Mouse (Mus musculus): Measurements from ENCODE around the gene Card11.

Card11 gene

GRCm38 (mm10) chr5:140992093-140993070 lies 8.0 kb downstream of the Card11 start:
- no peak for DNase-seq (ENCODE audit: low spot score in 2 of 2)

- no peak for DNase-seq (ENCODE audit: low spot score in 2 of 2)
Measured at GRCm38 (mm10) chr5:140985311-140986050, 14.9 kb downstream of the Card11 start.

GRCm38 (mm10) chr5:140981370-140981805 lies 19.0 kb downstream of the Card11 start:
- no peak for DNase-seq (ENCODE audit: low spot score in 2 of 2)

- DNase-seq (ENCODE audit: low spot score in 2 of 2): no peak
Measured at GRCm38 (mm10) chr5:140980783-140981182, 19.6 kb downstream of the Card11 start.

- DNase-seq (ENCODE audit: low spot score in 2 of 2): no peak
Measured at GRCm38 (mm10) chr5:140980051-140980450, 20.3 kb downstream of the Card11 start.

- peak in 1 of 2 experiments; percentile 16 for DNase-seq (ENCODE audit: low spot score in 2 of 2)
Measured at GRCm38 (mm10) chr5:140962945-140963344, 37.4 kb downstream of the Card11 start.

GRCm38 (mm10) chr5:140960732-140961131 lies 39.6 kb downstream of the Card11 start:
- DNase-seq (ENCODE audit: low spot score in 2 of 2): no peak

- DNase-seq (ENCODE audit: low spot score in 2 of 2): no peak
Measured at GRCm38 (mm10) chr5:140959160-140959559, 41.2 kb downstream of the Card11 start.

GRCm38 (mm10) chr5:140957106-140957505 lies 43.3 kb downstream of the Card11 start:
- DNase-seq (ENCODE audit: low spot score in 2 of 2): no peak

GRCm38 (mm10) chr5:140955666-140956065 lies 44.7 kb downstream of the Card11 start:
- no peak for DNase-seq (ENCODE audit: low spot score in 2 of 2)

GRCm38 (mm10) chr5:140951801-140952200 lies 48.6 kb downstream of the Card11 start:
- no peak for DNase-seq (ENCODE audit: low spot score in 2 of 2)

- DNase-seq (ENCODE audit: low spot score in 2 of 2): no peak
Measured at GRCm38 (mm10) chr5:140948009-140948408, 52.4 kb downstream of the Card11 start.

GRCm38 (mm10) chr5:140946034-140946433 lies 54.3 kb downstream of the Card11 start:
- DNase-seq (ENCODE audit: low spot score in 2 of 2): no peak

- no peak for DNase-seq (ENCODE audit: low spot score in 2 of 2)
Measured at GRCm38 (mm10) chr5:140944382-140945125, 55.8 kb downstream of the Card11 start.

GRCm38 (mm10) chr5:140940923-140941491 lies 59.4 kb downstream of the Card11 start:
- DNase-seq (ENCODE audit: low spot score in 2 of 2): no peak

- no peak for DNase-seq (ENCODE audit: low spot score in 2 of 2)
Measured at GRCm38 (mm10) chr5:140940257-140940922, 60.0 kb downstream of the Card11 start.

- no peak for DNase-seq (ENCODE audit: low spot score in 2 of 2)
Measured at GRCm38 (mm10) chr5:140936816-140937215, 63.6 kb downstream of the Card11 start.

GRCm38 (mm10) chr5:140935848-140936247 lies 64.5 kb downstream of the Card11 start:
- DNase-seq (ENCODE audit: low spot score in 2 of 2): no peak

- no peak for DNase-seq (ENCODE audit: low spot score in 2 of 2)
Measured at GRCm38 (mm10) chr5:140934639-140935315, 65.6 kb downstream of the Card11 start.

- no peak for DNase-seq (ENCODE audit: low spot score in 2 of 2)
Measured at GRCm38 (mm10) chr5:140931523-140932229, 68.7 kb downstream of the Card11 start.
